Mouse (Mus musculus) lung, postnatal 36 days (tissue): ENCODE measurements around the gene Ugt1a6b.
A peak's percentile ranks its signal among the peaks of the same experiment; 100 is the strongest.
"Not testable (repeated sequence)": the region's sequence is repeated elsewhere in the genome, so short reads cannot be mapped to it uniquely, and the experiment has no call there.

ENCODE experiments used
- DNase-seq: peaks from one replicate; pipeline ENCODE4 v3.0.0; 2022; ENCODE audit warnings: mixed read lengths

Gene Ugt1a6b

GRCm38 (mm10) chr1:88205294-88205922, 102.4 kb downstream of the Ugt1a6b start, which contains the start of gene Dnajb3:
TSS of gene Dnajb3 (minus strand) at chr1:88205782.
- DNase-seq, result peak; percentile 71

DNA sequence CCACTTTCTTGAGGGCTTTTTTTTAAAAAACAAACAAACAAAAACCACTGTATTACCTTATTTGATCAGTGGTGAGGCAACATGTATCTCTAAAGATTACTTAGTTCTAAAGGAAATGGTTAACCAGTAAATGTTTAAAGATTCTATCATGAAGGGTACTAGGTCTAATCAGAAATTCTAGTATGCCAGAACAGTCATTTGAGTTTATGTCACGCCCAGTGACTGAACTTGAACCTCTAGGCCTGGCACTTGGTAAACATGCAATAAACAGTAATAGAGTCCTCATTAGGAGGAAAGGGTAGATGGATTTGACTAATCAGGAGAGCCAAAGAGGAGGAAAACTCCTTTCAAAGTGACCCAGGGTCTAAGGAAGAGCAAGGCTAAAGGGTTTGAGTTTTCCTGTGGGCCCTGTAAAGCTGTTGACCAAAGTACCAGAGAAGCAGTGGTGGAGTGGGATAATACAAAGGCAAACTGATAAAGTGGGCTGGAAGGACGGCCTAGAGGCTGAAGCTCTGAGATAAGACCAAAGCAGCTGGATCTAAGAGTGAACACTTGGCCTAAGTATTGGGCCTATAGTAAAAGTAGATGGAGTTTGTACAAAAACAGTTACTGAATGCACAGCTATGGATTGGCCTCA, 103.9 kb downstream of the Ugt1a6b start:
- no peak for DNase-seq

DNA sequence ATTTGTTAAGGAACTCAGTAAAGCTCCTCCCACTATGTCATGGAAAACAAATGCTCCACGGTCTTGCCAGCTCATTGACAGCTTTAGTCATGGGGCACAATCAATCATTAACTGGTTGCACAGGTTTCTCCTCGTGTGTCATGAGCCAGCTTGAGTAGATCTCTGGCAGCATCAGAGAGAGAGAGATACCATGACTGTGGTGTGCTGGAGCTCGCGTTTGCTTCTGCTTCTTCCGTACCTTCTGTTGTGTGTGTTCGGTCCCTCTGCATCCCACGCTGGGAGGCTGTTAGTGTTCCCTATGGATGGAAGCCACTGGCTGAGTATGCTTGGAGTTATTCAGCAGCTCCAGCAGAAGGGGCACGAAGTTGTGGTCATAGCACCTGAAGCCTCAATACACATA, 108.8 kb downstream of the Ugt1a6b start, which contains the start of gene Ugt1a1:
TSS of gene Ugt1a1 (plus strand) at position 148 of the 400 bp plus-strand sequence.
- no peak for DNase-seq

DNA sequence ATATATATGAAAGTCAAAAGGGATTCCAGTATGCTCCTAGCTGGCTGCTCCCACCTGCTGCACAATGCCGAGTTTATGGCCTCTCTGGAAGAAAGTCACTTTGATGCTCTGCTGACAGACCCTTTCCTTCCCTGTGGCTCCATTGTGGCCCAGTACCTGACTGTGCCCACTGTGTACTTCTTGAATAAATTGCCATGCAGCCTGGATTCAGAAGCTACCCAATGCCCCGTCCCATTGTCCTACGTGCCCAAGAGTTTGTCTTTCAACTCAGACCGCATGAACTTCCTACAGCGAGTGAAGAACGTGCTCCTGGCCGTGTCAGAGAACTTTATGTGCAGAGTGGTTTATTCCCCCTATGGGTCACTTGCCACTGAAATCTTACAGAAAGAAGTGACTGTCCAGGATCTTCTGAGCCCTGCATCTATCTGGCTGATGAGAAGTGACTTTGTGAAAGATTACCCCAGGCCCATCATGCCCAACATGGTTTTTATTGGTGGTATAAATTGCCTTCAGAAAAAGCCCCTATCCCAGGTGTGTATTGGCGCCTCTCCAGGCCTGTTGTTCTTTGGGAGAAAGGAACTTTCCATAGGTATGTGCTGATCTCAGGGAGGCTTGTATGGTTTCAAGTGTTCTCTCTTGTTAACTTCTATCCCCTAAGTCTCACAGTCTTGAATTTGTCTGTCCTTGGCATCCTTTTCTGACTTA, 109.4 kb downstream of the Ugt1a6b start:
- no peak for DNase-seq

GRCm38 (mm10) chr1:88213061-88213460, 110.0 kb downstream of the Ugt1a6b start:
- no peak for DNase-seq

DNA sequence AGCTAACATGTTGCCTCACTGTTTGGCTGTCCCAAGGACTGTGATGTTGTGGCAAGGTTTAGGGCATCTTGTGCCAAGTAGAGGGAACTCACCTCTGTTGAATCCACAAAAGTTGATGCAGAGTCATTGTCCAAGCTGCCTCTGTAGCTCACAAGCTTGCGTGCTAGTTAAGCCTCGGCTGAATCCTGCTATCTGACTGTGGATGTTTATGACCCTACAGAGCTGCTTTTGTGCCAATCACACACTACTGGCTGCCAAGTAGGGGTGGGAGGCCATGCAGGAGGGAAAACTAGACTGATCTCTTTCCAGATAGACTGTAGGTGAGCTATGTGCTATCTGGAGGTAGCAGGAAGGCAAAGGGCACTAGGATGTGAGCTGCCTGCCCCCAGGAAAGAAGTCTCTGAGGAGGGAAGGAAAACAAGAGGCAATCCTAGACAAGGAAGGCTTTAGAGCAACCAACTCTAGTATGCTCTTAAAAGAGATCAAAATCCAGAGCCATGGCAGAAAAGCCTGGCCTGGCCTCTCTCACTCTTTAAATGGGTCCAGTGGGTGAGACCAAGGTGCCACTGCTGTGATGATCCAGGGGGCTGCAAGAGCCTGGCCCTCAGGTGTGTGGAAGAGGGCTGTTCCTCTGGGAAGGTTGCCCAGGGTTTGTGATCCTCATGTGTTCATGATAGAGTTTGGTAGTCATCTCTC, 110.9 kb downstream of the Ugt1a6b start:
- no peak for DNase-seq

DNA sequence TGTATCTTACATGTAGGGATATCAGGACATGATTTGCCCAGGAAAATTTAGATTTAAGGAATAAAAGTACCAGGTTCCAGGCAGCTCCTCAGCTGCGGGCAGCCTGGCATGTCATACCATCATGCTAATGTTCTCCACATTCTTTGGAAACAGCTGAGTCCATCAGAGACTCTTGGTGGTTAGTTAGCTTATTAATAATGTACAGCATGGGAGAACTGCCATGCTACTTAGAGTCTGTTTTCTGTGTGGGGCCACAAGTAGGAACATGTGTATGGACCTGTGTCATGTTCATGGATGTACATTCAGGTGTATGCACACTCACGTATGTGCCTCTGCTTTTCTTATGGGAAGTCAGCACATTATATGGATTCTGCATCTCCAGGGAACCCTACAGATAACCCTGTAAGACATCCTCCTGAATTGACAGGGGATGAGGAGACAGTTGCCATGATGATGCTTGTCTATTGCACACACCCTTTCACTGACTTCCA, 111.5 kb downstream of the Ugt1a6b start:
- no peak for DNase-seq

DNA sequence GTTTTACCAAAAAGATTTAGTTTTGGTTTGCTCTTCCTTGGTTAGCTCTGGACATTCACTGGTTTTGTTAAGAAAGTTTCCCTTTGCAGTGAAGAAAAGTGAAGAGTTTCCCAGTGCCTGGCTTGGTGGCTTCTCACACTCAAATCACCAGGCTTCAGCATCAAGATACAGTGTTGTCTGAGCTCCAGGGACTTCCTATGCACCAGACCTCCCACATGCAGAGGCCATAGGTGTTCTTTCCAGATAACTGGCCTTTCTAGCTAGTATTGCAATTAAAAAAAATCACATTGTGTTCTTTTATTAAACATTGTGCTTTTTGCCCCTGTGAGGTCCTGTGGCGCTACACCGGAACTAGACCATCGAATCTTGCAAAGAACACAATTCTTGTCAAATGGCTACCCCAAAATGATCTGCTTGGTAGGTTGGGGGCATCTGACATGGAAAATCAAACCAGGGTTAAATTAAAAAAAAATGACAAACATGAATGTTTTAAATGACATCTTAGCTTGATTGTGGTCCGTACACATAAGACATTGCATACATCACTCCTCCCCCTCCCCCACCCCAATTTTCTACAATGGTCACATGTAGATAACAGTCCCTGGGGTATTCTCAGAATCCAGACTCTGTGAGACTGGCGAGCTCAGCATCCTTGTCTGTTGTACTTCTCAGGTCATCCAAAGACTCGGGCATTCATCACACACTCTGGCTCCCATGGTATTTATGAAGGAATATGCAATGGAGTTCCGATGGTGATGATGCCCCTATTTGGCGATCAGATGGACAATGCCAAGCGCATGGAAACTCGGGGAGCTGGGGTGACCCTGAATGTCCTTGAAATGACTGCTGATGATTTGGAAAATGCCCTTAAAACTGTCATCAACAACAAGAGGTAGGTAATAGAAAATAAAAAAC, 112.7 kb downstream of the Ugt1a6b start:
- no peak for DNase-seq

DNA sequence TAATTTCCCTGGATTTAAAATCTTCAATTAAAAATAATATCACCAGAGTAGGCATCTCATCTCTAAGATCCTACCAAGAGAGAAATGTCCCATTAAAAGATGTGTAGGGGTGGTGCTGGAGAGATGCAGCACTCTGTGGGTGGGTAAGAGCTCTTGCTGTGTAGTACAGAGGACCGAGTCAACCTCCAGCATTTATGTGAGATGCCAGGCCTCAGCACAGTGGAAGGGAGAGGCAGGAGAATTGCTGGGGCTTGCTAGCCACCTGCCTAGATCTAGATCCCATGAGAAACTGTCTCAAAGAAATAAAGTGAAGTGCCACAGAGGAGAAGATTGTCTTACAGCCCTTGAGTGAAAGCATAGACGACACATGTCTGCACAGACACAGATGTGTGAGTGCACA, 113.5 kb downstream of the Ugt1a6b start:
- no peak for DNase-seq

DNA sequence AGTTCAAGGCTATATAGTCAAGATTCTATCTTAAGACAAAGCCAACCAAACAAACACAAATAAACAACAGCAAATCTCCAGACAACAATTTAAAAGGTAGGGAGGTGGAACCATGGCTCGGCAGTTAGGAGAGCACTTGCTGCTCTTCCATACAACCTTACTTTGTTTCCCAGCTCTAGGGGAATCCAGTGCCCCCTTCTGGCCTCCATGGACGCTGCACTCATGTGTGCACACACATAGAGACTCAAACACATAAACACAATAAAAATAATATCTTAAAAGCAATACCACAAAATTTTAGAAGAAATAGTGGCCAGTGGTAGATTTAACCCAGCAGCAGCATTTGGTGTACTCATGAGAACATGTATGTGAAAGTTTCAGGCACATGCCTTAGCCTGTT, 114.1 kb downstream of the Ugt1a6b start:
- no peak for DNase-seq

DNA sequence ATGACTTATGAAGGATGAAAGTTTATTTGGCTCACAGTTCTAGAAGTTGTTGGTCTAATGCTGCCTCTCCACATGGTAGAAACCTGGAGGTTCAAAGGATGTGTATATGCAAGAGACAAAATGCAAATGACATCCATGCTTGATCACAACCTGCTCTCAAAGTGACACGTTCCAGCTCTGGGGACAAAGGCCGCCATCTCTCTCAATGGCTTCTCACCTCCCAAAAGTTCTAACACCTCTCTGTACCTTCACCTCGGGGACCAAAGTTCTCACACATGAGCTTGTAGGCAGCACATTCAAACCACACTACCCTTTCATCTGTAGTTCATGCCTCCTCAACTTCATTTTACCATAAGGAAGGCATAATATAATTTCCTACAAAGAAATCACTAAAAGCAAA, 114.5 kb downstream of the Ugt1a6b start:
- no peak for DNase-seq

DNA sequence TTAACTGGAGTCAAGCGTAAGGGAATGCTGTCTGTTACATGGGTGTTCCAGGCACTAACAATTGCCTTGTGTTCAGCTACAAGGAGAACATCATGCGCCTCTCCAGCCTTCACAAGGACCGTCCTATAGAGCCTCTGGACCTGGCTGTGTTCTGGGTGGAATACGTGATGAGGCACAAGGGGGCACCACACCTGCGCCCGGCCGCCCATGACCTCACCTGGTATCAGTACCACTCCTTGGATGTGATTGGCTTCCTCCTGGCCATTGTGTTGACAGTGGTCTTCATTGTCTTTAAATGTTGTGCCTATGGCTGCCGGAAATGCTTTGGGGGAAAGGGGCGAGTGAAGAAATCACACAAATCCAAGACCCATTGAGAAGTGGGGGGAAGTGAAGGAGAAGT, 115.0 kb downstream of the Ugt1a6b start:
- DNase-seq, result no peak

DNA sequence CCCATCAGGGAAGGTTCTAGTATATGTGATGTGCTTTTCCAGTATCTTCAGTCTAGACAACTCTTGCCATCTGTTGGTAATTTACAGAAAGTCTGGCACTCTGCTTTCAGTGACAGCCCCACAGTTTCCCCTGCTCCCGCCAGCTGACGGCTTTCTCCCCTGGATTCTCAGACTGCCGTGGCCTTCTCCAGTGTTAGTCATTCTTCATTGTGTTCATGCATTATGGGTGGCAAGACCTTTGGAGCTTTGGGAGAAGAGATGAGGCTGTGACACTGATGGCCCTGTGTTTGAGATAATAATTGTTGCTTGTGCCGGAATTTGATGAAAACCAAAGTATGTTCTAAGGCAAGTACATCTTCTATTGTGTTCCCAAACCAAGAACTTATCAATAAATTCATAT, 115.5 kb downstream of the Ugt1a6b start:
- no peak for DNase-seq

GRCm38 (mm10) chr1:88219054-88219453, 116.0 kb downstream of the Ugt1a6b start:
- DNase-seq, result no peak

GRCm38 (mm10) chr1:88220336-88220735, 117.3 kb downstream of the Ugt1a6b start:
- no peak for DNase-seq

- no peak for DNase-seq
Measured at GRCm38 (mm10) chr1:88222216-88222615, 119.2 kb downstream of the Ugt1a6b start.

DNA sequence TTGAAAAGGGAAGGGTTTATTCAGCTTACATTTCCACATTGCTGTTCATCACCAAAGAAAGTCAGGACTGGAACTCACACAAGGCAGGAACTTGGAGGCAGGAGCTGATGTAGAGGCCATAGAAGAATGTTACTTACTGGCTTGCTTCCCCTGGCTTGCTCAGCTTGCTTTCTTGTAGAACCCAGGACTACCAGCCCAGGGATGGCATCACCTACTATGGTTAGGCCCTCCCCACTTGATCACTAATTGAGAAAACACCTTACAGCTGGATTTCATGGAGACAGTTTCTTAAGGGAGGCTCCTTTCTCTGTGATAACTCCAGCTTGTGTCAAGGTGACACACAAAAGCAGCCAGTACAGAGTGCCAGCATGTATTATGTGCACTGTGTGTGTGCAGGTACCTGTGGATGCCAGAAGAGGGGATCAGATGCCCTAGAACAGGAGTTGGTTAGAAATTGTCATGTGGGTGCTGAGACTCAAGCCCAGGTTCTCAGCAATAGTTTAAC, 120.0 kb downstream of the Ugt1a6b start:
- DNase-seq, result peak; percentile 2

DNA sequence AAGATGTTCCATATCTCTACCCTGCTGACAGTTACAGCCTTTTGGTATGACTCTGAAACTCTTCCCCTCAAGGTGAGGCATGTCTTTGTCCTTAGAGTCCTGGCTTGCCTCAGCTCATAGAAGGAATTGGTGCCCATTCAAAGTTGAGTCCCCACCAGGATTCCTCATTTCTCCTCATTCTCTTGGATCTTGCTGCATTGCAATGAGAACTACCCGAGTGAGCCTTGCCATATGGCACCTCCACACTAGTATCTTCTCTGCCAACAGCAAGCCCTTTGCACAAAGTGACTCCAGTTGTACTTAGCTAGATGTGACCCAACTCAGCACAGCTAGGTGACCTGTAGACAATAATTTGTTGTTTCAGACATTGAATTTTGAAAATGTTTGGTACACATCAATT, 120.5 kb downstream of the Ugt1a6b start:
- peak; percentile 3 for DNase-seq

- DNase-seq, result peak; percentile 81
Measured at GRCm38 (mm10) chr1:88224029-88224776, 121.2 kb downstream of the Ugt1a6b start.

- not testable (repeated sequence) for DNase-seq
Measured at GRCm38 (mm10) chr1:88225301-88225700, 122.2 kb downstream of the Ugt1a6b start.

DNA sequence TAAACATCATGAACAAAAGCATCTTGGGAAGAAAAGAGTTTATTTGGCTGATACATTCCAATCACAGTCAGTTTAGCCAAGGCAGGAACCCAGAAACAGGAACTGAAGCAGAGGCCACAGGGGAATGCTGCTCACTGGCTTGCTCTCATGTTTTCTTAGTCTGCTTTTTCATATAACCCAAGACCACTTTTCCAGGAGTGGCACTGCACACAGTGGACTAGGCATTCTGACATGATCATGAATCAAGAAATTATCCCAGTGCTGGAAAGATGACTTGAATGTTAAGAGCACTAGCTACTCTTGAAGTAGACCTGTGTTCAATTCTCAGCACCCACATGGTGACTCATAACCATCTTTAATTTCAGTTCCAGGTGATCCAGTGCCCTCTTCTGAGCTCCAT, 122.7 kb downstream of the Ugt1a6b start:
- DNase-seq, result peak; percentile 1
